Mouse (Mus musculus) testis, adult 2 months (tissue): ENCODE data around the gene Nfrkb.

Source experiments
- CTCF ChIP-seq: fragments of 200-500 bp; IDR thresholded peaks from 2 replicates; pipeline ENCODE4 v1.5.1; 2012; ENCODE audit warnings: low read depth, mild to moderate bottlenecking, inconsistent platforms, low read length, moderate library complexity; ENCODE audit not compliant: control insufficient read depth, insufficient read depth, insufficient replicate concordance
- POLR2A ChIP-seq: fragments of 200-500 bp; IDR thresholded peaks from 2 replicates; pipeline ENCODE4 v1.6.1; 2012; ENCODE audit warnings: low read depth, mild to moderate bottlenecking, inconsistent platforms, low read length, moderate library complexity; ENCODE audit not compliant: control insufficient read depth

DNA sequence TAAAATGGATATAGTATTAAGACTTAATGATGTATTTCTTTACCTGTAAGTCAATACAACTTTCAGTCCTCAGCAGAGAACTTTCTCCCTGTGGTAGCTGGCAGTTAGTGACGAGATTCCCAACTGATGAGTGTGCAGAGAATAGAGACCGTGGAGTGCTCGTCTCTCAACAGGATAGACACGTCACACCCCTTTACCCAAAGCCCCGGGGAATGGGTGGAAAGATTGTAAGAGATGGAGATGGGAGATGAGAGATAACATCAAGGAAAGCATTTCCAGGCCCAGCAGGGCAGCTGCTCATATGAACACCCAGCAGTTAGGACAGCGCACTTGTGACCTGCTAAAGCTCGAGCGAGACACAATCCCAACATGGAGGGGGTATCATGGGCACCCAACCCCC lies 58.2 kb downstream of the Nfrkb start:
- TF ChIP-seq CTCF (no peak), POLR2A (no peak)
